Mouse (Mus musculus) cortical plate, adult 2 months (tissue): ENCODE measurements at regions not wholly inside any gene's neighbourhood (a gene's known extent, or its start where the extent isn't known, plus 50 kb on each side); places are given as distances from the start of the nearest gene placed in this dataset.

Experiments
- CTCF ChIP-seq: fragments of 200-500 bp; IDR thresholded peaks from 2 replicates; pipeline ENCODE4 v1.5.1; 2011; ENCODE audit warnings: mild to moderate bottlenecking, control low read depth, low read length; ENCODE audit not compliant: insufficient read depth; ENCODE audit errors: extremely low read depth
- POLR2A ChIP-seq: fragments of 200-500 bp; IDR thresholded peaks from 2 replicates; pipeline ENCODE4 v1.6.1; 2011; ENCODE audit warnings: mild to moderate bottlenecking, low read length, control low read depth; ENCODE audit not compliant: insufficient read depth; ENCODE audit errors: extremely low read depth

DNA sequence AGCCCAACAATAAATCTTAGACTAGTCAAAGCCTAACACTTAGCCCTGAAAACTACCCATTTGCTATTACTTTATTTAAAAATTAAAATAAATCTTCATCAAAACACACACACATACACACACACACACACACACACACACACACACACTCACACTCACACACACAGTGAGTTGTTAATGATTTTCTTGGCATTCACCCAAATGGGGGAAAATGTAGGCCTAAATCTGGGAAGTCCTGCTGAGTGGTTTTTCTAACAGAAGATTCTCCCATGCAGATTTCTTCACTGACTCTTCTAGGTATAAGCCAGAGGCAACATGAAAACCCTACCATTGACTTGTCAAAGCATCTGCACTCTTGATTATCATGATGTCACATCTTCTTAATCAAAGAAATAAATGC is 260.9 kb downstream of the Atp6ap1l start:
- TF ChIP-seq POLR2A (no peak), CTCF (no peak)
